Mouse (Mus musculus): ENCODE measurements around the gene Izumo2. TPM values are rescaled to one million over a fixed set of nuclear protein-coding genes. Genes with fewer than 3 reads are reported as not detected.

The Izumo2 gene
- polyA plus RNA-seq (2015; fragmentation: Nextera tagmentation; extraction: Ambion mirVana): not detected in 2 replicates

- H3K27ac ChIP-seq: no peak within 1 kb of the TSS
- no peak within 1 kb of the TSS for H3K4me3 ChIP-seq
- no peak within 1 kb of the TSS for H3K4me2 ChIP-seq
- ATAC-seq (ENCODE audit: insufficient number of reproducible peaks, low FRiP score, low TSS enrichment, low read depth): no peak
- no peaks in the 10 kb centered on the region for H3K27me3 ChIP-seq
- no peaks in the 10 kb centered on the region for H3K9me3 ChIP-seq
- no peaks in the 10 kb centered on the region for H3K4me1 ChIP-seq
- H3K36me3 ChIP-seq: no peaks in the 10 kb centered on the region
- no peak within 1 kb of the TSS for H3K9ac ChIP-seq
- 67% methylated on average over 14 of the region's 14 CpGs for WGBS
Observed at GRCm38 (mm10) chr7:44708574-44708973, at the start of gene Izumo2. Gene Izumo2 (plus strand): TSS chr7:44708742.

GRCm38 (mm10) chr7:44661219-44661618, 47.3 kb upstream of the Izumo2 start:
- Histone ChIP-seq H3K27me3 (no peaks in the 10 kb centered on the region), H3K9ac (no peak overlapping the region), H3K36me3 (no peaks in the 10 kb centered on the region), H3K27ac (no peak overlapping the region), H3K4me2 (no peak overlapping the region), H3K4me1 (no peaks in the 10 kb centered on the region), H3K4me3 (no peak overlapping the region), H3K9me3 (no peaks in the 10 kb centered on the region)
- ATAC-seq (ENCODE audit: insufficient number of reproducible peaks, low FRiP score, low TSS enrichment, low read depth): no peak
- 74% methylated on average over 5 of the region's 5 CpGs for WGBS

DNA sequence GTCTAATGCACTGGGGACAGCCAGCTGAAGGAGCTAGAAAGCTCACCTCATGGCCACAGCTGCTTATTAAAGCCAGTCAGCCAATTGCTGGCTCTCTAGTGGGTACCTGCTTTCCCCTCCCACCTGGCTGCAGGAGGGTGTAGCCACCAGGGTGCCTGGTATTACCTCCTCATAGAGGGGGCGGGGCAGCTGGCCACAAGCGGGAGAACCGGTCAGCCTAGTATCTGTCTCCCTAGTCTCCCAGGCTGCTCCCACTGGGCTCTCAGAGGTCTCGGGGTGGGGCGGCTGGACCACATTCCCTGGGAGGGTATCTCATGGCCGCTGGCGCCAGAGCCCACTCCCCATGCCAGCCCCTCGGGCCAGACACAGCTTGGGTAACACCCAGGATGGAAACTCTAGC, 46.4 kb upstream of the Izumo2 start:
- H3K27ac ChIP-seq: no peak overlapping the region
- H3K9ac ChIP-seq: no peak overlapping the region
- H3K4me3 ChIP-seq: no peak overlapping the region
- peak; percentile 25; the same call in 1 of the 2 replicates for ATAC-seq (ENCODE audit: insufficient number of reproducible peaks, low FRiP score, low TSS enrichment, low read depth)
- no peaks in the 10 kb centered on the region for H3K4me1 ChIP-seq
- 13% methylated on average over 8 of the region's 8 CpGs for WGBS
- H3K9me3 ChIP-seq: no peaks in the 10 kb centered on the region
- no peaks in the 10 kb centered on the region for H3K27me3 ChIP-seq
- H3K4me2 ChIP-seq: no peak overlapping the region
- no peaks in the 10 kb centered on the region for H3K36me3 ChIP-seq

- Histone ChIP-seq H3K36me3 (no peaks in the 10 kb centered on the region), H3K4me3 (no peak overlapping the region), H3K4me1 (no peaks in the 10 kb centered on the region), H3K4me2 (no peak overlapping the region), H3K9ac (no peak overlapping the region), H3K27ac (no peak overlapping the region), H3K27me3 (no peaks in the 10 kb centered on the region), H3K9me3 (no peaks in the 10 kb centered on the region)
- no peak for ATAC-seq (ENCODE audit: insufficient number of reproducible peaks, low FRiP score, low TSS enrichment, low read depth)
- 5% methylated on average over 3 of the region's 3 CpGs for WGBS
Observed at GRCm38 (mm10) chr7:44662569-44662968, 46.0 kb upstream of the Izumo2 start.

DNA sequence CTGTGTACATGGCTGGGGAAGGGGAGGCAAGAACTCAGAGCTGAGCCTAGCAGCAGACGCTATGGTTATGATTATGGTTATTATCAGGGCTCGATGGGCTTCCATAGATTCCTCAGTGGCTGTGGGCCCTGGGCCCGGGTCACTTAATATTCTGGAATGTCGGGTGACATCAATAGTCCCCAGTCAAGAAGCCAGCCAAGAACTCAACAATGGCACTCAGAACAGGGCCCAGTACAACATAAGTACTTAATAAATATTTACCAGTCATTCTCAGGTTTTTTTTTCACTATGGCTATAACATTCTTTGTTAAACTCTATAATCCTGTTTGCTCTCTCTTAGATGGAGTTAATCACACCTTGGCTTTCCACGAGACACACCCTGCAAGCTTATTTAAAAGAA, 45.0 kb upstream of the Izumo2 start:
- Histone ChIP-seq H3K4me1 (no peaks in the 10 kb centered on the region), H3K9ac (no peak overlapping the region), H3K4me3 (no peak overlapping the region), H3K27me3 (peaks cover 6% of the 10 kb centered on the region; the same call in 1 of the 2 replicates), H3K9me3 (no peaks in the 10 kb centered on the region), H3K4me2 (no peak overlapping the region), H3K27ac (no peak overlapping the region), H3K36me3 (no peaks in the 10 kb centered on the region)
- ATAC-seq (ENCODE audit: insufficient number of reproducible peaks, low FRiP score, low TSS enrichment, low read depth): no peak
- WGBS: 77% methylated on average over 5 of the region's 5 CpGs

DNA sequence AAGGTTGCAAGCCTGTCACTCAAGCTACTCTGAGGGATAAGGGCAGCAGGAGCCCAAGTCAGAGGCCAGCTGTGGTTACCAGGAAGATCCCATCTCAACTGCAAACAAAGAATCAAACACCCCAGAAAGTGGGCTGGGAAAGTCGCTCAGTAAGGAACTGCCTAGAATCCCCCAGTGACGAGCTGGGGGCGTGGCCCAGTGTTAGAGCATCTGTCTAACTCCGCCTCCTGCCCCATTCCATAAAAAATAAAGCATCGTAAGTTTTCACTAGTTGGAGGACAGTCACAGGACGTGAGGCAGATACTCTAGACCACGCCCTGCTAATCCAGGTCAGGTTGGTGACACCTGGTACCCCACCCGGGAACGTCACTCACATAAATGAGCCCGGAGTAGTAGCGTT, 43.8 kb upstream of the Izumo2 start:
- Histone ChIP-seq H3K27ac (no peak overlapping the region), H3K9ac (no peak overlapping the region), H3K4me3 (no peak overlapping the region), H3K4me2 (no peak overlapping the region), H3K4me1 (no peaks in the 10 kb centered on the region), H3K27me3 (peaks cover 14% of the 10 kb centered on the region), H3K36me3 (no peaks in the 10 kb centered on the region), H3K9me3 (no peaks in the 10 kb centered on the region)
- ATAC-seq (ENCODE audit: insufficient number of reproducible peaks, low FRiP score, low TSS enrichment, low read depth): no peak
- WGBS: 32% methylated on average over 11 of the region's 11 CpGs

DNA sequence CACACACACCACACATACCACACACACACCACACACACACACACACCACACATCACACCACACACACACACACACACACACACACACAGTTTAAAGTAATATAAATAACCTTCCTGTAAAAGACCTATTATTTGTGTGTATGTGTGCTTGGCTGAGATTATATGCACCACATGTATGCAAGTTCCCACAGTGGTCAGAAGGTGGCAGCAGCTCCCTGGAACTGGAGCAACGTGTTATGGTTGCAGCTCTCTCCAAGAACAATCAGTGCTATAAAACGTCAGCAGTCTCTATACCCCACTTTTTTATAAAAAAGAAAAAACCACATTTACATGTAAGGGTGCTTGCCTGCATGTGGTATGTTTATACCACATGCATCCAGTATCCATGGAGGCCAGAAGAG, 42.1 kb upstream of the Izumo2 start:
- Histone ChIP-seq H3K9me3 (no peaks in the 10 kb centered on the region), H3K4me3 (no peak overlapping the region), H3K4me2 (no peak overlapping the region), H3K36me3 (no peaks in the 10 kb centered on the region), H3K27ac (no peak overlapping the region), H3K9ac (no peak overlapping the region), H3K4me1 (peaks cover 6% of the 10 kb centered on the region), H3K27me3 (peaks cover 27% of the 10 kb centered on the region)
- WGBS: 70% methylated on average over 2 of the region's 2 CpGs
- ATAC-seq (ENCODE audit: insufficient number of reproducible peaks, low FRiP score, low TSS enrichment, low read depth): no peak

- H3K9ac ChIP-seq: no peak overlapping the region
- no peak; the same call in 1 of the 2 replicates for ATAC-seq (ENCODE audit: insufficient number of reproducible peaks, low FRiP score, low TSS enrichment, low read depth)
Observed at GRCm38 (mm10) chr7:44667996-44668738, 40.4 kb upstream of the Izumo2 start.

GRCm38 (mm10) chr7:44669103-44669502, 39.4 kb upstream of the Izumo2 start:
- ATAC-seq (ENCODE audit: insufficient number of reproducible peaks, low FRiP score, low TSS enrichment, low read depth): no peak
- H3K4me2 ChIP-seq: 0 out of 2 replicates have a peak overlapping the region, but pooled peaks have one; percentile 19
- no peak overlapping the region for H3K27ac ChIP-seq
- no peak overlapping the region for H3K9ac ChIP-seq
- 14% methylated on average over 21 of the region's 21 CpGs for WGBS
- peaks cover 6% of the 10 kb centered on the region for H3K4me1 ChIP-seq
- no peaks in the 10 kb centered on the region for H3K36me3 ChIP-seq
- peaks cover 30% of the 10 kb centered on the region for H3K27me3 ChIP-seq
- no peaks in the 10 kb centered on the region for H3K9me3 ChIP-seq
- no peak overlapping the region for H3K4me3 ChIP-seq

More at GRCm38 (mm10) chr7:44667996-44668738, 40.4 kb upstream of the Izumo2 start:
- Histone ChIP-seq H3K4me3 (no peak overlapping the region), H3K27ac (no peak overlapping the region), H3K9me3 (no peaks in the 10 kb centered on the region), H3K27me3 (peaks cover 30% of the 10 kb centered on the region), H3K4me1 (peaks cover 6% of the 10 kb centered on the region), H3K4me2 (no peak overlapping the region), H3K36me3 (no peaks in the 10 kb centered on the region)
- WGBS: 59% methylated on average over 13 of the region's 13 CpGs

DNA sequence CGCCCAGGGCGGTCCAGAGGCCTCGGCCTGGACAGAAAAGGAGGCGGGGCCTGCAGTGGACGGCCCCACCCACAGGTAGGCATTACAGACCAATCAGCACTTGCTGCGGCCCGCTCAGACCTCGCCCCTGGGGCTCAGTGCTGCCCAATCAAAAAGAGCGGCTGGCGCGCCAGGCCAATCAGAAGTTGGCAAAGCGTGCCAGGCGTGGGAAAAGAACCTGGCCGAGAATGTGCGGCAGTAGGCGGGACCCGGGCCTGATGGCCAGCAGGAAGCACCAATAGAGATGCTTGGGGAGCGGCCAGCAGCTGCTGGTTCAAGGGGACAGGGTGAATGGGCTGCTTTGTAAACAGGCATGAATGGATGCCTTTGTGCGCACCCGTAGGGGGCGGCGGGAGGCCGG, 37.7 kb upstream of the Izumo2 start, which contains the start of gene Myh14:
Gene Myh14, minus strand, starts transcription at position 41 of the 400 bp plus-strand sequence.
- Histone ChIP-seq H3K27me3 (peaks cover 30% of the 10 kb centered on the region), H3K4me2 (peak within 1 kb of the TSS; percentile 37), H3K9me3 (no peaks in the 10 kb centered on the region), H3K36me3 (no peaks in the 10 kb centered on the region), H3K9ac (no peak within 1 kb of the TSS), H3K4me1 (peaks cover 6% of the 10 kb centered on the region), H3K4me3 (peak within 1 kb of the TSS; percentile 20), H3K27ac (no peak within 1 kb of the TSS)
- 2% methylated on average over 23 of the region's 23 CpGs for WGBS
- ATAC-seq (ENCODE audit: insufficient number of reproducible peaks, low FRiP score, low TSS enrichment, low read depth): peak; percentile 87

DNA sequence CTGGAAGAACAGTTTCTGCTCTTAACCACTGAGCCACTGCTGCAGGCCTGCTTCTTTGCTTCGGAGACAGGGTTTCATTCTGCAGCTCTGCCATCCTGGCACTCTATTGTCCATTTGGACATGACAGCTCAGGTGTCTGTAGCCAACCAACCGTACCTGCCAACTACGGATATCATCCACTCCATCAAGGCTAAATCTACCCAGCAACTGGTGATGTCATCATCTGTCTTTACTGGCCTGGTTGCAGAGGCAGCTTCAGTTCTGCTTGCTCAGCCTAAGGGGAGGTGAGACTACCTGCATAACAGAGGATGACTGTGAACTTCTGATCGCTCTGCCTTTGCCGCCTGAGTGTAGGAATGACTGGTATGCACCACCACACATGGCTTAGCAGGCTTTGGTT, 36.3 kb upstream of the Izumo2 start:
- Histone ChIP-seq H3K9ac (no peak overlapping the region), H3K4me1 (peaks cover 6% of the 10 kb centered on the region), H3K36me3 (no peaks in the 10 kb centered on the region), H3K27ac (no peak overlapping the region), H3K4me3 (no peak overlapping the region), H3K9me3 (no peaks in the 10 kb centered on the region), H3K4me2 (no peak overlapping the region), H3K27me3 (peaks cover 30% of the 10 kb centered on the region)
- 63% methylated on average over 5 of the region's 5 CpGs for WGBS
- ATAC-seq (ENCODE audit: insufficient number of reproducible peaks, low FRiP score, low TSS enrichment, low read depth): no peak

DNA sequence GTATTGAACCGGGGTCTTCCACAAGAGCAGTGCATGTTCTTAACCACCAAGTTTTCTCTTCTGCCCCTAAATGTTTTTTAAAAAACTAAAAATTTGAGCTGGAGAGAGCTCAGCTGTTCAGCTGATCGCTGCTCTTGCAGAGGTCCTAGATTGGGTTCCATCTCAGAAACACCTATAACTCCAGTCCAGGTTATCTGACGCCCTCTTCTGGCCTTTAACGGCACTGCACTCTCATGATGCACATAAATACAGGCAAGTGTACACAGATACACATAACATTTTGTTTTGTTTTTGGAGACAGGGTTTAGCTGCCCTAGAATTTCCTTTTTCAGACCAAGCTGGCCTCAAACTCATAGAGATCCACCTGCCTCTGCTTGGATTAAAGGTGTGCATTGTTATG, 34.0 kb upstream of the Izumo2 start:
- H3K36me3 ChIP-seq: no peaks in the 10 kb centered on the region
- peaks cover 6% of the 10 kb centered on the region for H3K4me1 ChIP-seq
- H3K4me2 ChIP-seq: no peak overlapping the region
- ATAC-seq (ENCODE audit: insufficient number of reproducible peaks, low FRiP score, low TSS enrichment, low read depth): no peak
- H3K4me3 ChIP-seq: no peak overlapping the region
- peaks cover 16% of the 10 kb centered on the region for H3K27me3 ChIP-seq
- no peak overlapping the region for H3K9ac ChIP-seq
- H3K9me3 ChIP-seq: no peaks in the 10 kb centered on the region
- WGBS: 69% methylated on average over 4 of the region's 4 CpGs
- no peak overlapping the region for H3K27ac ChIP-seq

All from limb, embryonic 15.5 days (tissue).